Mouse (Mus musculus): ENCODE measurements around the gene Gm37240.

DNA sequence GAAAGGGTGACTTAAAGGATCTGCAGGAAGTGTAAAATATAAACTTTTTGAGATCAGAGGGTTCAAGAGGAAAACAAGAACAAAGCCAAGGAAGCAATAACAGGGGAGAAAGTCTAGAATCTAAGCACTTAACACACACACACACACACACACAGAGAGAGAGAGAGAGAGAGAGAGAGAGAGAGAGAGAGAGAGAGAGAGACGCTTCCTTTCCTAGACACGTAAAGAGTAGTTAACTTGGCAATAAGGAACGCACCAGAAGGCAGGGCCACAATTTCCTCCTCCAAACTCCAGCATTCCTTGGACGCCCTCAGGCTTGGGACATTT lies 1305.7 kb downstream of the Gm37240 start:
- no peak for TF ChIP-seq CTCF (IDR thresholded peaks at IDR 0.05; ENCODE audit: borderline replicate concordance, insufficient read depth, low read depth, low read length)
- TF ChIP-seq POLR2A (IDR thresholded peaks at IDR 0.05; ENCODE audit: borderline replicate concordance, insufficient read depth, low read length) = no peak
